Mouse (Mus musculus) ovary, postnatal 36 days (tissue): ENCODE results near the gene Mpv17l2.
A peak's percentile ranks its signal among the peaks of the same experiment; 100 is the strongest.

Experiments
- DNase-seq: peaks from one replicate; pipeline ENCODE4 v3.0.0; 2022; ENCODE audit warnings: low spot score, mixed read lengths

Gene Mpv17l2

DNA sequence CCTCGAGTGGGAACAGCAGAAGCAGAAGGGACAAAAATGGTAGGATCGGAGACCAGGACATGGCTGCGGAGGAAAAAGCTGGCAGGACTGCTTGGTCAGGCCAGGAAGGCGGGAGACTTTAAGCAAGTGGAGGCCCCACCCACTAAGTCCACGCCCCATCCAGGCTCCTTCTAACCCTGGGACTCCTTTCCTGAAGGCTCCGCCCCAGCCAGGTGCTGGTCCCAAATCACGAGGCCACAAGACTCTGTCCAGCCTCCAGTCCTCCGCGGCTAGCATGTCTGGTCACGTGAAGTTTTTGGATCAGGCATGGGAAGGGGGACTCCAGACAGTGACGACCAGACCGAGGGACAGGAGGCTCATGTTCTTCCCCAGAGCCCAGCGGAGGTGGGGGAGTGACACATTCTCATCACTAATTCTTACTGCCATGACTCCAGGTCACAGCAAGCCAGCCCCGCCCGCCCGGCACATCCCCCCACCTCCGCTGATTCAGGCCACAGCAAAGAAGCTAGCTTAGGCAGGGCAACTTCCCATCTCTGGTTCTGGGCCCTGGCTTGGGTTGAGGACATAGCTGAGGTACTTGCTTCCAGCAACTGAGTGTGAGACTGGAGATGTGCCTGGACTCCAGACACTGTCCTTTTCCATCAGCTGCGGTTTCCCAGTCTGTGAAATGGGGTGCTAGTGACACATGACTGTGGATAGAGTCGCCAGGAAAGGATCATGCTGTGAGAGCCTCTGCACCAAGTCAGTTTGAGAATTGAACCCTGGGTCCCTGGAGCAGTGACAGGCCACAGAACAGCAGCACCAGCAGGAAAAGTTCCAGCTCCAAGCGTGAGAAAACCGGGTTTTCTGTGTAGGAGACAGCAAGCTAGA, 6.1 kb upstream of the Mpv17l2 start:
- peak; percentile 75 for DNase-seq

GRCm38 (mm10) chr8:70765838-70766570, 5.3 kb upstream of the Mpv17l2 start:
- DNase-seq: no peak

- DNase-seq: no peak
Observed at GRCm38 (mm10) chr8:70765329-70765728, 4.6 kb upstream of the Mpv17l2 start.

GRCm38 (mm10) chr8:70764676-70765075, 3.9 kb upstream of the Mpv17l2 start:
- no peak for DNase-seq

- DNase-seq: no peak
Observed at GRCm38 (mm10) chr8:70764026-70764425, 3.3 kb upstream of the Mpv17l2 start.

DNA sequence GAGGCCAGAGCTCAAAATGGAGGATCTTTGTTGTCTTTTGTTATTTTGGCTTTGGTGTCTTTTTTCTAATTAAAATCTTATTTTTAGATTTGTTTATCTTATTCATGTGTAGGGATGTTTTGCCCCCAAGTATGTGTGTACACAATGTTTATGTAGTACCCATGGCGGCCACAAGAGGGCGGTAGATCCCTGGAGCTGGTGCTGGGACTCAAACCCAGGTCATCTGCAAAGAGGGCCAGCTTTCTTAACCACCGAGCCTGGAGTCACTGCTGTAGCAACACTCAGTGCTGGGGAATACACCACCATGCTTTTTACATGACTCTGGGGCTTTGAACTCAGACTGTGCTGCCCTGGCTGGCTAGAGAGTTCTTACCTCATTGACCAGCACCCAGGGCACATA, 2.6 kb upstream of the Mpv17l2 start:
- DNase-seq: no peak

GRCm38 (mm10) chr8:70762118-70762517, 1.4 kb upstream of the Mpv17l2 start:
- no peak for DNase-seq

DNA sequence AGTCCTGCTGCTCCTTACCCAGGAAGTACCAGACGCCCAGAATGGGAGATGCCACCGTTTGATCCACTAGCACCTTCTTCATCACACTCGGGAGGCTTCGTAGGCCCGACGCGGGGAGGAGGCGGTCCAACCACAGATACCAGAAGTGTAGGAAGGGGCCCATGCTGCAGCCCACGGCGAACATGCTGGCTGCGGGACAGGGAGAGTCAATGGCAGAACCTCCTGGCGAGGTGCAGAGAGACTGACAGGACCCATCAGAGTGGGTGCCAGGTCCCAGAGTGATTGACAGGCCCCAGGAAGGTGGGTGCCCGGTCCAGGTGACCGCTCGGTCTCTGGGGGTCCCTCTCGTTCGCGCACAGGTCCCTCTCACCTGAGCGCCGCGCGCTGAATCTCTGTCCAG, 396 bp downstream of the Mpv17l2 start:
- DNase-seq: no peak

DNA sequence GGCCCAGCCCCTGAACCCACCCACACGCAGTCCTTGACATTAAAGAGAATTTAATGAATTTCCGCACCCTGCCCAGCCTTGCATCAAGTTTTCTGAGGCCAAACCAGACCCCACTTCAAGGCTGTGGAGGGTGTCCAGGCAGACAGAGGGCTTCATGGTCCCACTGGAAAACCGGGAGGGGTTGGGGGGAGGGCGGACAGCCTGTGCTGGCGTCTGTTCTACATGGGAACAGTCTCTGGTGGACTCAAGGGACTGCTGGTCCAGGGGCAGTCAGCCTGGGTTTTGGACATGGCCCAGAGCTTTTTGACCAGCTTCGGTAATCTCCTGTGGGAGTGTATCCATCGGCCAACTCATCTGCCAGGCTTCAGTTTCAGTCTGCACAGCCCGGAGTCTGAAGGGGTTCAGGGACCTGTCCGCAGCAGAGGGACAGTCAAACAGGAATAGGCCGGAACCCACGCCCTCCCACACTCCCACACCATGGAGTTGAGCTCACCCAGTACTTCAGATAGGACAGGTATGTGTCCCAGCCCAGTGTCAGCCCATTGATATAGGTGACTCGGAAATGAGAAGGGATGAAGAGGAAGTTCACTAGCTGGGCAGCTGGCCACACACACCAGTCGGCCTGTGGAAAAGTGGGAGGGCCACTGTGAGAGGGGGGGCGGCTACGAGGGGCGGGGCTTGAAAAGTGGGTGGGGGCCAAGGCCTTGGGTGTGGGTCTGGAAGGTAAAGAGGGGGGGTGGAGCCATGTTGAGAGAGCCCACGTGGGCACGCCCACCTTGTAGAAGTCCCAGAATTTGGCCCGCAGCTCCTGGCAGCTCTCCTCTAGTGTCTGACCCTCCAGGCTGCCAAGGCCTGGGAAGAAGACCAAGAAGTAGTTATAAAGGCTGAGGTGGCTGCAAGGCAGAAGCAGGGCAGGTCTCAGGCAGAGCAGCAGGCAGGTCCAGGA, 1.9 kb downstream of the Mpv17l2 start:
- DNase-seq: peak; percentile 52

- DNase-seq: peak; percentile 13
Observed at GRCm38 (mm10) chr8:70758308-70758615, 2.5 kb downstream of the Mpv17l2 start.

DNA sequence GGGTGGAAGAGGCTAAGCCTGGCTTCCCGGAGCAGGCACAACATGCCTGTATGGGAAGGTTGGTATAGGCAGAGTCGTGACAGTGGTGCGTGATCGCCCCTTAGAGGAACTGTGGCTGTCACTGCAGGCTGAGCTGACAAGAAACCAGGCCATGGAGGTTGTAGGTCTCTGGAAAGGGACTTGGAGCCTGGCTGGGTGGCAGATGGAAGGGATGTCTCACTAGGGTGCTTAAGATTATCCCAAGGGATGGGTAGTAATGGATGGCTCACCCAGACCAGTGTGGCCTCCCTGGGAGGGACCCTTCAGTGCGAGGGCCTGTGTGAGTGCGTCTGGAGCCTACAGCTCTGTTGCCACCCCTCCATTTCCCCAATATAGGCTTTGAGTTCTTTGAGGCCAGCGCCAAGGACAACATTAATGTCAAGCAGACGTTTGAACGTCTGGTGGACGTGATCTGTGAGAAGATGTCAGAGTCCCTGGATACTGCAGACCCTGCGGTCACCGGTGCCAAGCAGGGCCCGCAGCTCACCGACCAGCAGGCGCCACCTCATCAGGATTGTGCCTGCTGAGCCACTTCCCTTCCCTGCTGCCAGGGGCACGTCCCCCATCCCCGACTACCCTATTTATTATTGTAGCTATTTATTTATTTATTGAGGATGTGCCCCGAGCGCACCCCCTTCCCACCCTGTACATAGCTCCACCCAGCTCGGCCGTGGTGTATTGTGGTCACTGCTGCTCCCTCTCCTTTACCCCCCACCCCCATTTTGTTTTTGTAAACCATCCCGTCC, 3.0 kb downstream of the Mpv17l2 start:
- DNase-seq: peak; percentile 21

DNA sequence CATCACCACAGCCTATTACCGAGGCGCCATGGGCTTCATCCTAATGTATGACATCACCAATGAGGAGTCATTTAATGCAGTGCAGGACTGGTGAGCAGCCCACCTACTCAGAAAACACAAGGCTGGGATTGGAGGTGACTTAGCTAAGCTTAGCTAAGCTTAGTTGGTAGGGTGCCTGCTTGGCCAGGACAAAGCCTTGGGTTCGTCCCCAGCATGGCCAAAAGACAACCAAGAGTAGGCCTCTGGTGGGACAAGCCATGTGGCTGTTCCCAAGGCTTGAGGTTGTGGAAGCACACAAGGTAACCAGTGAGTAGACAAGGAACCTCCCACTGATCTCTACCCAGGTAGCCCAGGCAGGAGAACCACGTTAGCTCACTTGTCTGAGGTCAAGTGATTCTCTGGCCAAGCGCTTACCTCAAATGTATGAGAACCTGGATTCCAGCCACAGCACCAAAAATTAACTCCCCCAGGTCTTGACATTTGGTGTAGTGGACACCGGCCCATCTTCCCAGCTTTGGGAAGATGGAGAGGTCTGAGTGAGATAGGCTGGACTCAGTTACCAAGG, 4.2 kb downstream of the Mpv17l2 start:
- DNase-seq: peak; percentile 4

GRCm38 (mm10) chr8:70755661-70756475, 4.9 kb downstream of the Mpv17l2 start:
- peak; percentile 17 for DNase-seq

- peak; percentile 52 for DNase-seq
Observed at GRCm38 (mm10) chr8:70754871-70755660, 5.7 kb downstream of the Mpv17l2 start.

- DNase-seq: peak; percentile 93
Observed at GRCm38 (mm10) chr8:70754043-70754870, 6.5 kb downstream of the Mpv17l2 start, which contains the start of gene Rab3a. TSS of gene Rab3a (plus strand) at chr8:70754679.

DNA sequence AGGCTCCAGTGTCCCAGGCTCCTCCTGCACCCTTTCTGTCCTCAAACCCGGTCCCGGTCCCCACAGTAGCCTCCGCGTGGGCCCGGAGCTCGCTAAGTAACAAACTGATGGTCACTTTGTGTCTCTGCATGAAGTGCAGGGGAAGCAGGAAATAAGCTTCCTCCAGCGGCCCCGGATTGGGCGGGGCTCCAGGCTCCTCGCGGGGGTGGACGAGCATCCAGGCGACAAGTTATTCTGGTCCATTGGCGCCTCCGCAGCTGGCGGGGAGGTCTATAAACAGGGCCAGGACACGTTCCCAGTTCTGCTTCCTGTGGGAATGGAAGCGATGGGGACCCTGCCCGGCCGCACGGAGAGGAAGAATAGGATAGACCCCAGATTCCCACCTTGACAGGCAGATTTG, 7.6 kb downstream of the Mpv17l2 start:
- DNase-seq: peak; percentile 75

DNA sequence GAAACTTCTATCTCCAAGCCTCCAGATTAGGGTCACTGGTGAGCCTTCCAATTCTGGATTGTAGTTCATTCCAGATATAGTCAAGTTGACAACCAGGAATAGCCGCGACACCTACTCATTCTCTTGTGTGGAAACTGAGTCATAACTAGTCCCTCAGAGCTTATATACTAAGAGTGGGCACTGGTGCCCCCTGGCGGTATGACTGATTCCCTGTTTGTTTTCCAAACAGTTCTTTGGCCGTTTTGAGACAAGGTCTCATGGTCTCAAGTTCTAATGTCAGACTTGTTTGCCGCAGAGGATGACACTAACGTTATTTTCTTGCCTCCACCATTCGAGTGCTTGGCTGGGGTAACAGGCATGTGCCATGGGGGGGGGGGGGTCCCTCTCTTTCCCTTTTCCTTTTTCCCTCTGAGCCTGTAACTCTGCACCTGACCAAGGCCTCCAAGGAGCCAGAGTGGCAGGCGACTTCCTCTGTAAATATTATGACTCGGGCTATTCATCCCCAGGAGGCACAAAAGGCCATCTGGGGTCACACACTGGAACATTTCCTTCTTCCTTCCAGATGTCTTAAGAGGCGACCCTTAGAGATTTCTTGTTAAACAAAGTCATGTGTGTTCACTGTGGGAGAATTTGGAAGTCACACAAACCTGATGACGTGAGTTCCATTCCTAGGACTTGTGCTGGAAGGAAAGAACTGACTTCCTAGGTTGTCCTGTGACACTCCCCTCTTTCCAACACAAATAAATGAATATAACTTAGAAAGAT, 8.6 kb downstream of the Mpv17l2 start:
- peak; percentile 56 for DNase-seq
